8 mouse cellular contexts compared by ENCODE assay signal in genomic region chr14:20794589-20794988, GRCm38 (mm10). TPM values are rescaled to one million over a fixed set of nuclear protein-coding genes. Genes with fewer than 3 reads are reported as not detected.
A peak's percentile ranks its signal among the peaks of the same experiment; 100 is the strongest.
DNase-seq lines count a peak whose midpoint lies in the region; ATAC-seq and TF ChIP-seq lines count a peak whose summit lies in the region.

No protein-coding gene starts in this region.

- peak; percentile 22 for DNase-seq in lung, embryonic 14.5 days
- DNase-seq in lung, postnatal 25 days (ENCODE audit: low spot score): no peak
- DNase-seq in layer of hippocampus, adult 8-10 months (ENCODE audit: low spot score in 2 of 2): no peak
- DNase-seq in thymus, postnatal 10 days (ENCODE audit: low spot score in 2 of 2): no peak
- no peak for DNase-seq in cerebellum, postnatal 10 days

- WGBS in lung, embryonic 14.5 days: 11% methylated on average over 9 of the region's 9 CpGs
- 9% methylated on average over 9 of the region's 9 CpGs for WGBS in embryonic facial prominence, embryonic 13.5 days
- WGBS in intestine, embryonic 16.5 days: 16% methylated on average over 9 of the region's 9 CpGs
- 8% methylated on average over 9 of the region's 9 CpGs for WGBS in neural tube, embryonic 14.5 days

- H3K27ac ChIP-seq in lung, embryonic 14.5 days (ENCODE audit: low read depth): no peak overlapping the region
- H3K27ac ChIP-seq in embryonic facial prominence, embryonic 13.5 days: peak overlapping the region; percentile 82
- H3K27ac ChIP-seq in intestine, embryonic 16.5 days (ENCODE audit: low read length): peak overlapping the region; percentile 60
- H3K27ac ChIP-seq in neural tube, embryonic 14.5 days (ENCODE audit: low read depth, low read length): no peak overlapping the region

- no peaks in the 10 kb centered on the region for H3K27me3 ChIP-seq in lung, embryonic 14.5 days (ENCODE audit: insufficient read depth, low read length)
- H3K27me3 ChIP-seq in embryonic facial prominence, embryonic 13.5 days: no peaks in the 10 kb centered on the region
- no peaks in the 10 kb centered on the region for H3K27me3 ChIP-seq in intestine, embryonic 16.5 days (replicated peaks; ENCODE audit: control insufficient read depth, insufficient read depth, low read length)
- H3K27me3 ChIP-seq in neural tube, embryonic 14.5 days (ENCODE audit: control insufficient read depth, insufficient read depth, low read length): no peaks in the 10 kb centered on the region

- peak overlapping the region; percentile 82 for H3K4me3 ChIP-seq in lung, embryonic 14.5 days (ENCODE audit: low read depth, low read length)
- H3K4me3 ChIP-seq in embryonic facial prominence, embryonic 13.5 days: peak overlapping the region; percentile 79
- H3K4me3 ChIP-seq in intestine, embryonic 16.5 days (ENCODE audit: low read length): peak overlapping the region; percentile 79
- peak overlapping the region; percentile 71 for H3K4me3 ChIP-seq in neural tube, embryonic 14.5 days (ENCODE audit: low read depth, low read length)

- H3K9ac ChIP-seq in lung, embryonic 14.5 days: peak overlapping the region; percentile 69
- peak overlapping the region; percentile 86 for H3K9ac ChIP-seq in embryonic facial prominence, embryonic 13.5 days
- peak overlapping the region; percentile 75 for H3K9ac ChIP-seq in intestine, embryonic 16.5 days (ENCODE audit: low read depth, low read length)
- H3K9ac ChIP-seq in neural tube, embryonic 14.5 days (replicated peaks; ENCODE audit: low read depth, low read length): no peak overlapping the region

- no peaks in the 10 kb centered on the region for H3K9me3 ChIP-seq in lung, embryonic 14.5 days (ENCODE audit: low read depth, low read length)
- no peaks in the 10 kb centered on the region for H3K9me3 ChIP-seq in embryonic facial prominence, embryonic 13.5 days
- no peaks in the 10 kb centered on the region for H3K9me3 ChIP-seq in intestine, embryonic 16.5 days (ENCODE audit: control insufficient read depth, low read length)
- H3K9me3 ChIP-seq in neural tube, embryonic 14.5 days (ENCODE audit: control insufficient read depth, low read length): no peaks in the 10 kb centered on the region

- ATAC-seq in lung, embryonic 14.5 days (ENCODE audit: insufficient read depth): no peak
- ATAC-seq in embryonic facial prominence, embryonic 13.5 days (ENCODE audit: insufficient number of reproducible peaks, insufficient read depth, low FRiP score, low TSS enrichment, low read depth): no peak
- no peak for ATAC-seq in intestine, embryonic 16.5 days
- no peak for ATAC-seq in neural tube, embryonic 14.5 days (ENCODE audit: low read depth)

- peaks cover 4% of the 10 kb centered on the region; the same call in 1 of the 2 replicates for H3K4me1 ChIP-seq in lung, embryonic 14.5 days (ENCODE audit: insufficient read depth)
- peaks cover 44% of the 10 kb centered on the region for H3K4me1 ChIP-seq in embryonic facial prominence, embryonic 13.5 days
- peaks cover 20% of the 10 kb centered on the region for H3K4me1 ChIP-seq in intestine, embryonic 16.5 days (ENCODE audit: control insufficient read depth, insufficient read depth, low read length)
- H3K4me1 ChIP-seq in neural tube, embryonic 14.5 days (ENCODE audit: control insufficient read depth, insufficient read depth, low read length): peaks cover 24% of the 10 kb centered on the region

- peak overlapping the region; percentile 88 for H3K4me2 ChIP-seq in lung, embryonic 14.5 days
- peak overlapping the region; percentile 87 for H3K4me2 ChIP-seq in embryonic facial prominence, embryonic 13.5 days
- H3K4me2 ChIP-seq in intestine, embryonic 16.5 days (ENCODE audit: low read depth, low read length): peak overlapping the region; percentile 90
- peak overlapping the region; percentile 74 for H3K4me2 ChIP-seq in neural tube, embryonic 14.5 days (ENCODE audit: low read depth, low read length)

- H3K36me3 ChIP-seq in lung, embryonic 14.5 days (ENCODE audit: insufficient read depth): peaks cover 20% of the 10 kb centered on the region
- peaks cover 21% of the 10 kb centered on the region for H3K36me3 ChIP-seq in embryonic facial prominence, embryonic 13.5 days
- 0 out of 2 replicates have a peak, but pooled peaks cover 13% of the 10 kb centered on the region for H3K36me3 ChIP-seq in intestine, embryonic 16.5 days (ENCODE audit: control insufficient read depth, insufficient read depth, low read length)
- peaks cover 7% of the 10 kb centered on the region for H3K36me3 ChIP-seq in neural tube, embryonic 14.5 days (ENCODE audit: control insufficient read depth, insufficient read depth, low read length)

- TF ChIP-seq CTCF in lung, embryonic 14.5 days (IDR thresholded peaks at IDR 0.05; ENCODE audit: low read depth): no peak

RNA-seq across cellular contexts. Expression of gene Camk2g, which starts 0.7 kb away (rescaled TPM):
- polyA plus RNA-seq in lung, embryonic 14.5 days (2014; fragmentation: Nextera tagmentation; extraction: Ambion mirVana): 46.3 and 46.6 TPM in 2 replicates
- 62.6 and 75.3 TPM in 2 replicates for polyA plus RNA-seq in embryonic facial prominence, embryonic 13.5 days (2015; fragmentation: Nextera tagmentation; extraction: Ambion mirVana)
- 33.6 and 35.8 TPM in 2 replicates for polyA plus RNA-seq in intestine, embryonic 16.5 days (2015; fragmentation: Nextera tagmentation; extraction: Ambion mirVana)
- 215 and 232 TPM in 2 replicates for polyA plus RNA-seq in neural tube, embryonic 14.5 days (2014; fragmentation: Nextera tagmentation; extraction: Ambion mirVana)
- total RNA-seq in layer of hippocampus, adult 8-10 months (2022): 100 to 1,000 TPM; 247 to 278 (median 262) TPM

RNA-seq across cellular contexts. Expression of gene Plau, which starts 41.9 kb away (rescaled TPM):
- 0.99 TPM in 2 replicates for polyA plus RNA-seq in lung, embryonic 14.5 days (2014; fragmentation: Nextera tagmentation; extraction: Ambion mirVana)
- 2.3 and 2.4 TPM in 2 replicates for polyA plus RNA-seq in embryonic facial prominence, embryonic 13.5 days (2015; fragmentation: Nextera tagmentation; extraction: Ambion mirVana)
- 2.7 and 2.9 TPM in 2 replicates for polyA plus RNA-seq in intestine, embryonic 16.5 days (2015; fragmentation: Nextera tagmentation; extraction: Ambion mirVana)
- 0.19 and 0.26 TPM in 2 replicates for polyA plus RNA-seq in neural tube, embryonic 14.5 days (2014; fragmentation: Nextera tagmentation; extraction: Ambion mirVana)
- 10 to 100 TPM in 2 of 4 experiments, 1 to 10 TPM in 2; 4.1 to 26.9 (median 12.8) TPM for total RNA-seq in layer of hippocampus, adult 8-10 months (2022)

Comparison
In these comparisons a context has a peak if more than half of its experiments do, and no peak if none do; other contexts are left out.
1. H3K27ac ChIP-seq: peak in embryonic facial prominence, embryonic 13.5 days (single experiment) and intestine, embryonic 16.5 days (single experiment); none in lung, embryonic 14.5 days (single experiment) and neural tube, embryonic 14.5 days (single experiment).
2. Peak in every context shown above with its lines, with median percentiles within 50 percentile points of each other: H3K4me2 ChIP-seq and H3K4me3 ChIP-seq.